Mouse (Mus musculus) liver, adult 10 weeks (tissue): ENCODE measurements around the gene Skp2. TPM values are rescaled to one million over a fixed set of nuclear protein-coding genes. Genes with fewer than 3 reads are reported as not detected.

ENCODE experiments used
- polyA plus RNA-seq: library from polyadenylated mRNA; stranded (reverse); fragments of 350-450 nt; fragmentation: Illumina TruSeq; extraction: RNeasy Lipid Tissue Mini Kit (QIAGEN cat#74804); gene quantifications from one replicate; pipeline ENCODE4 v1.2.3, GENCODE M21; 2014; ENCODE audit warnings: low read depth, low replicate concordance

Gene Skp2
- 1.2 TPM for polyA plus RNA-seq

DNA sequence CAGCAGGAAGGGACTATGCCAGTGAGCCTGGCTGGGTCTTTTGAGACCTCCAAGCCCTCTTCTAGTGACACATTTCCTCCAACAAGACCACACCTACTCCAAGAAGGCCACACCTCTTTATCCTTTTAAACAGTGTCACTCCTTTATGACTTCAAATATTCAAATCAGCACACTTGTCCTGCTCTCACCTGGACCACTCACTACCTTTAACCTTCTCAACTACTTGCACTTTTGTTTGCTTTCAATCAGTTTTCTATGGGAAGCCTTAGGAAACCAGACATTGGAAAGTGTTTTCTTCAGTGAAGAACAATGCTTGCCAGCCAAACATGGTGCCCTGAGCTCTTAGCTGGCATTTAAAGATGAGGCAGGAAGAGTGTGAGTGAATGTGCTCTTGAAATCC is at the start of gene Skp2:
Gene Skp2 (minus strand): TSS at position 101 of the 400 bp plus-strand sequence.

DNA sequence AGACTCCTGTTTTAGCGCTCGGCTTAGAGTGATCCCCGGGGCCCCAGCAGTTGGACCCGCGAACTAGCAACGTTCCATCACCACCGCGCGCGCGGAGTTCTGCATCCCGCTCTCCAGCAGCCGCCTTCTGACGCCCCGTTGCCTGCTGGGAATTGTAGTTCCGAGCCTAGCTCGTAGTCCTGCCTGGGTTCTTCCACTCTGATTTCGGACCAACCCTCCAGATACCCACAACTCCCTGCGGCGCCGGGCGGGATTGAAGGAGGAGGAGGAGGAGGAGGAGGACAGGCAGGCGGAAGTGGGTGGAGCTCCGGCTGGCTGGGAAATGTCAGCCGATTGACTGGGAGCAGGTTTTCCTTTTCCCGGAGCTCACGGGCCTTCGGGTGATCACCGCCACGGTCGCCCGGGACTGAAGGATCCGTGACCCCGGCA is 15.0 kb downstream of the Skp2 start, which contains the start of gene Lmbrd2:
Gene Lmbrd2 (plus strand): TSS at position 299 of the 429 bp plus-strand sequence.

DNA sequence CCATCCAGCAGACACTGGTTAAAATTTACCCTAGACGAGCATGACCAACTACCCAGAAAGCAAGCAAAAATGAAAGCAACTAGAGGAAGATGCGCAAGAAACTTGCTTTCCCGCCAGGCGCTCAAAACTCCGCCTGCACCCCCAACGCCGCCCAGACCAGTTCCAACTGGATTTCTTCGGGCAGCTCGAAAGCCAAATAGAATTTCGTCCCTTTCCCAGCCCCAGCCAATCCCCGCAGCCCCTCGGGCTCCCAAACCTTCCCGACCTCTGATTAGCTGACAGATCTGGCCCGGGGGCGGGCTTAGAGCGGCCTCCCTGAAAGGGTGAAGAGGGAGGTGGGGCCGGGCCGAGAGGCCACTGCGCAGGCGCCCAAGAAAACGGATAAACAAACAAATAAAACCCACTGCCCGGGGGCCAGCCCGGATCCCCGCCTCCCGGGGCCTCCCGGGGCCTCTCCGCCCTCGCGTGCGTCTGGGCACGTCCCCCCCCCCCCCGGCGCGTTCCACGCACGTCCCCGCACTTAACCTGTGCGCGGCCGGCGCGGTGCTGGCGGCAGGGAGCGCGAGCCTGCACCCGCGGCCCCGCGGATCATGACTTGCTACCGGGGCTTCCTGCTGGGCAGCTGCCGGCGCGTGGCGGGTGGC is 84.2 kb downstream of the Skp2 start, which contains the start of gene Nadk2:
Gene Nadk2 (plus strand): TSS at position 349 of the 644 bp plus-strand sequence.

Other genes starting within 250 kb of the Skp2 start
- gene Ranbp3l, start 187.5 kb downstream of the Skp2 start, polyA plus RNA-seq, result 2.0 TPM
- gene Nadk2, start 84.2 kb downstream of the Skp2 start, polyA plus RNA-seq, result 270 TPM
- gene Lmbrd2, start 14.9 kb downstream of the Skp2 start, polyA plus RNA-seq, result 51.7 TPM
- gene Ugt3a1, start 121.5 kb upstream of the Skp2 start, polyA plus RNA-seq, result 283 TPM
- gene Ugt3a2, start 180.1 kb upstream of the Skp2 start, polyA plus RNA-seq, result 789 TPM